Mouse (Mus musculus) E14TG2a.4 (cell line): ENCODE data around the gene Lrrfip2.

Source experiments
- CTCF ChIP-seq: conservative IDR thresholded peaks from 2 replicates; pipeline ENCODE4 v1.5.1; 2014; ENCODE audit warnings: low read length
- POU5F1 ChIP-seq: IDR thresholded peaks from 2 replicates; pipeline ENCODE4 v1.6.1; 2014; ENCODE audit warnings: low read length, borderline replicate concordance

DNA sequence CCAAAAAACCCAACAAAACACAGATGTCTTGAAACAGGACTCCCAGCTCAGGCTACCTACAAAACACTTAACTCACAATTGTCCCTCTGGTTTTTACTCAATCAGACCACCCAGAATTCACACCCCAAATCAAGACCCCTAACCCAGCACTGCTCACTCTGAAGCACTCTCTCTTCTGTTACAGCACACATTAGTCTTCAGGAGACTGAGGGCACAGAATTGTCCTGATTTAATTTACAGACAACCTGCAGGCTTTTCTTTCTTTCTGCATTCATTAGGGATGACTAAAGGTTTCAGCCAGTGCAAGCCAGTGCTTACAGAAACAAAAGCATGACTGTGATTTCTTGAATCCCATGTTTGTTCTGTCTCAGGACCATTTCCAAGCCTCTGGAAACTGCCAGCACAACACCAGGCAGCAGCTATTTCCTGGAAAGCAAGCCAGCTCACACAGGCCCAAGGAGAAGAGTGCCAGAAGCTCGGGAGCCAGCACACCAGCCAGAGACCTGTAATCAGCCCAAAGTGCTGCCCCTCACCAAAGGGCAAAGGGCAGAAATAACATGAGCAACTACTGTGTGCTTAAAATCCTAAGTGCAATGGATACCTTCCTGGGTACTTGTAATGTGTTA lies 143.1 kb downstream of the Lrrfip2 start:
- no peak for TF ChIP-seq CTCF
- no peak for TF ChIP-seq POU5F1
